Mouse (Mus musculus) ZHBTc4 (cell line): ENCODE data around the gene Akap13.

ENCODE experiments used
- DNase-seq: peaks from one replicate; pipeline ENCODE4 v3.0.0-alpha.2; 2011; ENCODE audit warnings: low read depth, low spot score

The Akap13 gene

DNA sequence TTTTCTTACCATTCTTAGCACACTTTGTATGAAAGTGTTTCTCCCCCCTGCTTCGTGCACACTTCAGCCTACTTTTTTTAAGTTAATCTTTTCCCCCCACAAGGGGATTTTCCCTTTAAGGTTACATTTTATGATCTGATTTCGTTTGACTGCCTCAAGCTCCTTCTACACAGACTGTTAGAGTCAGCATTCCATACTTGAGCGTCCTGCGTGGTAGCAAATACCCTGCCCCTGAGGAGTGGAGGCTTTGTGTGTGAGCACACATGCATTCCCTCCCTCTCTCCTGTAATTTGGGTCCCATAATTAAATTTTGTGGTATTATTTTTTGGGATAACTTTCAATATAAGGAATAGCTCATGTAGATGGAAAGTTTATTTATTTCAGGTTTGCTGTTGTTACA, 103.8 kb downstream of the Akap13 start:
- DNase-seq = no peak

DNA sequence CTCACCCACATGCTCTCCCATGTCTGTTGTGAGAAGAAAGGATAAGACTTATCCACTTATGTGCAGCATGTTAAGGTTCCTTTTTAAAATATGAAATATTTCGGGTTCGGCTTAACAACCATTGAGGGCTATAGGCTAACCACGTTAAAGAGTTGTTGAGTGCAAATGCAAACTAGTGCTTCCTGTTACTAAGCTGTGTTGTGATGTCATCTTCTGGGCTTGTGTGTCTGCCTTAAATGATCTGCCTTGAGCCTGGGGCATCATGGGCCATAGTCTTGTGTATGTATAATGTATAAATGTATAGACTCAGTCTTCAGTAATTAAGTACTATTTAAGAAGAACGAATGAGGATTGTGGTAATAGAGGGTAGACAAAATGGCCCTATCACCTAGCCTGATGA, 104.6 kb downstream of the Akap13 start:
- DNase-seq = no peak

DNA sequence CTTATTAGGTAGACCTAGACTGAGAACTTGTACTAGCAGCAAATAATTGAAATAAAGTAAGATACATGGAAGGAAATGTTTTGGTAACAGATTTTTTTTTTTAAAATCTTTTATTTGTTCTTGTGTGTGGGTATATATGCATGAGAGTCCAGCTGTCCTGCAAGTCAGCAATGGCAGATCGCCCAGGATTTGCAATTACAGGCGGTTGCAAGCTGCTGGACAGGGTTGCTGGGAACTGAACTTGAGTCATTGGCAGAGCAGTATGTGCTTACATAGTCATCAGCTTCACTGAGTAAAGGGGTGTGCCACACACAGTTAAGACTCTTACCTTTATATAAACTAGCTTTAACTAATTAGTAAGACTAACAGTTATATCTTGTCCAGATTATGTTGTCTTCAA, 105.2 kb downstream of the Akap13 start:
- DNase-seq = no peak

DNA sequence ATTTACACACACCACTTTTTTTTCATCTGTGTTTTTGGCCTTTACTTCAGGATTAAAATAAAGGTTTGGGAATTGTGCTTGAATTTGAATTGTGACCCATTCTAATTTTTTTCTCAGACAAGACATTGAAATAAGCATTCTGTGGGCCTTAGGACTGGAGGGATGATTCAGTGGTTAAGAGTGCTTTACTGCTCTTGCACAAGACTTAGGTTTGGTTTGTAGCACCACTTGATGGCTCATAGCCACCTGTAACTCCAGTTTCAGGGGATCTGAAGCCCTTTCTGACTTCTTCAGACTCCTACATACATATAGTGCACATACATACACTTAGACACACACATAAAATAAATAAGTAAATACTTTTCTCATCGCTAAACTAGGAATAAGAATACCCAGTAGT, 105.8 kb downstream of the Akap13 start:
- DNase-seq = no peak

DNA sequence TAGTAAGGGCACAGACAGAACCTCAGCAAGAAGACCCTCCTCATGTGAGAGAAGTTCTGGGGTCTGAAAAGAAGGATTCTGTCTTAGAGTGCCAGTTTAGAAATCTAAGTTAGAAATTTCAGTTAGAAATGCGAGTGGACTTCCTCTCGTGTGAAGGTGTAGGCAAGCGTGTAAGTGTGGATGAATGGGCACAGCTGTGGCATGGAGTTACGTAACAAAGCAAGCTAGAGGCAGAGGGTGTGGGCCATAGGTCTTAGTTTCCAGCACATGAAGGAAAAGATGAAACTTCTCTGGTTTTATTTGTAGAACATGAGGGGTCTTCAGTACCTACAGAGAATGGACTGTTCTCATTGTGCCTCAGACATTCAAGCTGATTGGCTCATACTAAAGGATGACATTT, 112.9 kb downstream of the Akap13 start:
- DNase-seq = no peak

DNA sequence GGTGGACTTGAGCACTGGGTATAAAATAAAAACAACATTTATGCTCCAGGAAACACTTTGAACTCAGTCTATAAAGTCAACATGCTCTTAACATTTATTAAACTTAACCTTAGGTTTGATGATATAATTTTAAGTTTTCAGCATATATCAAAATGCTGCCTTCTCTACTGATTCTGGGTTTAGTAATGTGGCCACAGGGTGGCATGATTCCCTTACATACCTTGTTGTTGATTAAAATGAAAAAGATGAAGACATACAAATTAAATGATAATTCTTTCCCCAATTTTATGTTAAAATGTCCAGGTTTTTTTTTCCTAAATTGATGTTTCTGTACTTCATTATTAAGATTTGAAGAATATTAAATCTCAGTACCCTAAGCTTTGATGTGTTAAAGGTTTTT, 113.5 kb downstream of the Akap13 start:
- no peak for DNase-seq

DNA sequence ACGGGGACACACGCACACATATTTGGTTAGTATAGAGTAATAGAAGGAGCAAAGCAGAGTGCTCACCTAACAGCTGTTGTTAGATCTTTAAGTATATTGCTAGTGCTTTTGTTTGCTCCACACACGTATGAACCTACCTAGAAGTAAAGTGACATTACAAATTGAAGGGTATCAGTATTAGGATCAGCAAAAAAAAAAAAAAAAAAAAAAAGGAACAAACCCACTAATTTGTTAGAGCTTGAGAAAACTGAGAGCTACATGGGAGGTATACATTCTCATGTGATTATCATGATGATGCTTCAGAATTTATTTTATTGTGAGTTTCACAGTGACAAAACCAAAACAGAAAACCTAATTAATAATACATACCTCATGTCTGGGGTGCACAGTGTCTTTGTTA, 114.9 kb downstream of the Akap13 start:
- DNase-seq = no peak

DNA sequence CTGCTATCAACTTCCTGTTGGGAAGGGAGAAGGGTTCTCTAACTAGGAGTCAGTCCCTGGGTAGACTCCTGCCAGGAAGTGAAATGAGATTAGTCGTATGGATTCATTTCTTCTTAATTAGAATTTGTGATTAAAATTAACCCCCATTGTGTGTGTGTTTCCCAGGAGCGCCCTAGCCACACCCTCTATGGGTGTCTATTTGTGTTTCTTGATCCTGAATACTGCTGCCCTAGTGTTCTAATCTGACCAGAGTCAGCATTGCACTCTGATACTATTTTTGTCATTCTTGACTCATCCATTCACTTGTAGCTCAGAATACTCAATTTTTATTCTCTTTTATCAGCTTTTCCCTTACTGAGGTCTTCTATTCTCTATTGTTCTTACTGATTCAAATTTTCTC, 115.7 kb downstream of the Akap13 start:
- no peak for DNase-seq

DNA sequence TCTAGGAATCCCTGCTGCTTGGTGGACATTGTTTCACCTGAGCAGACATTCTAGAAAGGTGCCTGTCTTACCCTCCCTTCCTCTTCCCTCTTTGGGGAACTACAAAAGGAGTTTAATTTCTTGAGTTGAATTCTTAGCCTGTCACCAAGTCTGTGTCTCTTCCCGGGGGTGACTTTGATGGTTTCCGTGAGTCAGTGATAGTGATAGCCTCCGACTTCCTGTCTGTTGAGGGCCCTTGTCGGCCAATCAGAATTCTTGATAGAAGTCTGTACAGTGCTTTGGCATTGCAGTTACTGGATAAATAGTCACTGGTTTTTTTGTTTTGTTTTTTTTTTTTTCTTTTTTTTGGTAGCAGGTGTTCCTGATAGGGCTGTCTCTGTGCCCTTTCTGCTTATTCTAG, 116.8 kb downstream of the Akap13 start:
- DNase-seq = no peak

DNA sequence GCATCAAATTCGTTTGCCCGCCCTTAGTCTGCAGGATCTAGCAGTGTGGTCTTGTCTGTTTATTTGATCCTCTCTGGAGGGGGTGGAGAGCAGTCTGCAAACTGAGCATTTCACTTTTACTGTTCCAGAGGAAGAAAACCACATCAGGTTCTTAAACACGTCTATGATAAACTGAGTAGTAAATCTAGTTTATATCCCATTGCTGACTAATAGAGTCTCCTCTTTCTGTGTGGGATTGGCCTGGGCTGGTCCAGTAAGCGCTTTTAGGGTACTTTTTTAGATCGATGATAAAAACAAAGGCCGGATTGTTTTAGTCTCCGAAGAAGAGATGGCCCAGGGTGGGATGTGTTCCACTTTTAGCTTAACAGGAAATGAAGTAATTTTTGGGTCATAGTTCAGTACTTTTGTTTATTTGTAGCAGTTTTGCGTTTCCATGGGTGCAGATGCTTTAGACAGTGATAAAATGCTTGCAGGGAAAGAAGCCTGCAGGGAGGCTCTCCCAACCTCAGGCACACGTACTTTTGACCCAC, 119.9 kb downstream of the Akap13 start:
- no peak for DNase-seq

DNA sequence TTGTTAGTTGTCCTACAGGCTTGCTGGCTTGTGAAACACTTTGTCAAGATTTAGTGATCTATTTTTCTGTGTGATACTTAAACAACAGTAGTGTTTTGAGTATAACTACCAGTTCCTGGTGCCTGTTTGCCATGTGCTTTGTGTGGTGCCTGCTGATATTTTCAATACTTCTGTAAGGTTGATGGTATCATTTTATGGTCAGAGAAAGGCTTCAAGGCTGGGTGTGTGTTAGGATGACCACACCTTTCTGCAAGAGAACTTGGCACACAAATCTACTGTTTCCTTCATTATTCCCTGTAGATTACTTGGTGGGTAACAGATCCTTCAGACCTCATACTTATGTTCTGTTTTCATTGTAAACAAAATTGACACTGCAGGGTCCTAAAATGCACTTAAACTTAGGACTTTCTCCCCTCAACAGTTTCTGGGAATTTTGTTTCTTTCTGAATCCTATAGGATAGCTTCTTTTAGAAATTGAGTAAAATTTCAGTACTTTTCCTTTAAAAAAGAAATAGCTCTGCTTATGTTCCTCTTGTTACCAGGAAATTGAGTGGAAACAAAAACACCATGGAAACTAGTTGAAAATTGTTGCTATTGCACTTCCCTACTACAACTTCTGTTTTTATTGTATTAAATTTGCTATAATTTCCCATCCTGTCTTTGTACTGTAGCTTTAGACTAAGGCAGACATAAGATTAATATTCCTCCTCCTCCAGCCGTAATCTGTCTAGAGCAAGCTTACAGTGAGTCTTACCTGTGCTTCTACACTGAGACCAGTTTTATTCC, 120.7 kb downstream of the Akap13 start:
- no peak for DNase-seq

DNA sequence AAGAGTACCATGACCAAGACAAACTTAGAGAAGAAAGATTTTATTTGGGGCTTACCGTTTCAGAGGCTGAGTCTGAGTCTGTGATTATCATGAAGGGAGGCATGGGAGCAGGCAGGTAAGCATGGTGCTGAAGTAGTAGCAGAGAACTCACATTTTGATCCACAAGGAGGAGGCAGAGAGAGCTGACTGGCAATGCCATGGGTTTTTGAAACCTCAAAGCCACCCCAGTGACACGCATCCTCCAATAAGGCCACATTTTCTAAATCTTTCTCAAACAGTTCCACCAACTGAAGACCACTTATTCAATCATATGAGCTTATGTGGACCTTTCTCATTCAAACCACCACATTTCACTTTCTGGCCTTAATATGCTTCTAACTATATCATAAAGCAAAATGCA, 121.5 kb downstream of the Akap13 start:
- no peak for DNase-seq

DNA sequence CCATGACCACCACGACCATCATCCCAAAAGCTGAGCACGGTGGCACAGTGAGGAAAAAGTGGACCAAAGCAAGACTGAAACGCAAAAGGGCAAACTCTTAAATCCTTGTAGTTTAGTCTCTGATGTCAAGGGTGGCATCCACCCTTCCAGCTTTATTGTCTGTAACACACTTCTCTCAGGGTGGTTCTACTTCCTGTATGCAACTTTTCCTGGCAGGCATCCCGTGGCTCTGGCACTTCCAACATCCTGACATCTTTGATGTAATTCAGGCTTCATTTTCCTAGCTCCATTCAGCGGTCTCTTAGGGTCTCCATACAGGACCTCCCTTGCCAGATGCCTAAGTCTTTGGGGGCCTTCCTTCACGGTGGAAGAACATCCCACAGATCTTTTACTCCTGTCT, 122.0 kb downstream of the Akap13 start:
- DNase-seq = no peak

DNA sequence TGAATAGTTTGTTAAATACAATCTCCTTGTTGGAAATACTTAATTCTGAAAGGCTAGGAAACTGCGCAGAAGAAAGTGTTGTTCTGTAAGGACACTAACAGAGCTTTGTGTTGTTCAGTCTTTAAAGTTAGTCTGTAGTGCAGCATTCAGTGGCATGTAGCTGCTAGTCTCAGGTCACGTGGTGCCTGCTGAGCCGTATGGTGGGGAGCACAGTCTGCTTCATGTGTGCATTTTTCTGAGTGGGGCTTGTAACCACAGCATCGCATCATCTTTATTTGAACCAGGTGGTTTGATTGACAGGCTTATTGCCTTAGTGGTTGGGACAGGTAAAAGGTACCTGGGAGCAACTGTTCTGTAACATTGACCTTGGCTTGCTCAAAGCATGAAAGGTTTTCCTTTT, 123.3 kb downstream of the Akap13 start:
- DNase-seq = no peak

DNA sequence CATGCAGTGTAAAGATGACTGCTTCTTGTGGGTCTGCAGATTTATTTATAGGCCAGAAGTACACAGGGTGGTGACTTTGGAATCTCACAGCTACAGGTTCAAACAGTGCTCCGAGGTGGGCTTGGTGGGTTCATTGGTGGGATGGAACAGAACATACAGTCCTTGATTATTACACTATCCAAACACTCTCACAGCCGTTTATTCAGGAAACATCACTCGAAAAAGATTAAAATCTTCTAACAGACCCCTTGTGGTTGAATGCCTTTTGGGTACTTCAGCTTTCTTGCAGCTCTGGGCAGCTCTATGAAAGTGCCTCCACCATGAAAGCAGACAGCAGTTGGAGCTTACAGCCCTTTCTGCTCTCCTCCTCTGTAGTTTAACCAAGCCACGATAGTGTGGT, 126.8 kb downstream of the Akap13 start:
- DNase-seq = no peak

DNA sequence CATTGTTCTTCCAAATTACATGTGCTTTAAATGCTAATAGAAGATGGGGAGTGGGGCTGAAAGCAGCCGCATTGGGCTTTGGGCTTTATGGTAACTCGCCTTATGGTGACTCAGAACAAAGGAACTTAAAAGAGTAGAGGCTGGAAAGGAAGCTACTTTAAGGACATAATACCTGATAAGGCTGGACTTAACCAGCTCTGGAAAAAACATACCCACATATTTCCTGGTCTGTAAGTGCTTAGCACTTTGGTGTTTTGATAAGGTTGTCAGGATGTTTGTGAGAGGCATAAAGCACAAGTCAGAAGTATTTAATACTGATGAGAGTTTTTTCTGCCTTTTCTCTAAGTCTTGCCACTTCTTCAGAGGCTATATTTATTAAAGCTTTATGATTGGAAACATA, 128.8 kb downstream of the Akap13 start:
- no peak for DNase-seq

DNA sequence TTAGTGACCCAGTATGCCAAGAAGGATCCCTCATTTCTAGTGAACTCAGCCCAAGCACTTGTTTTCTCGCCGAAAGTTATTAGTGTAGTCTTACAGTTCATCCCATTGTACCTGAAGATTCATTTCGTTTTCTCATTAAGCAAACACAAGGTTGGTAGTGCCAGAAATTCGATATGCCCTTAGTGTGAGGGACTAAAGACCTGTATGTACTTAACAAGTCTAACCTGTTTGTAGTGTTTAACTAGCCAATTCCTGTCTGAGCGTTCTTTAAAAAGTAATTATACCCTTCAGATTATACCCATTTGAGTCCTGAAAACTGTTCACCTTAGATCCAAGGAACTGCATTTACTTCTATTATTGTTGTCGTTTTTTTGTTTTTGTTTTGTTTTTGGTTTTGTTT, 130.1 kb downstream of the Akap13 start:
- no peak for DNase-seq

DNA sequence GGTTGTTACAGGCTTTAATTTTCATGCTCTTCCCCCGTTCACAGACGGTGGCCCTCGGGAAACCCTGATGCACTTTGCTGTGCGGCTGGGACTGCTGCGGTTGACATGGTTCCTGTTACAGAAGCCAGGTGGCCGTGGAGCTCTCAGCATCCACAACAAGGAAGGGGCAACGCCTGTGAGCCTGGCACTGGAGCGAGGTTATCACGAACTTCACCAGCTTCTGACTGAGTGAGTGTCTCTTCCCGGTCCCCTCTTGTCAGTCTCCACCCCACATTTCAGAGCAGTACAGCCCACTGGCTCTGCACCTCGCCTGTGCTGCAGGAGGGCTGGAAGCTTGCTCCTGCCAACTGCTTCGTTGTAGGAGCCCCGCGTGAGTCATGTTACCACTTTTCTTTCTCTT, 130.8 kb downstream of the Akap13 start:
- DNase-seq = no peak

DNA sequence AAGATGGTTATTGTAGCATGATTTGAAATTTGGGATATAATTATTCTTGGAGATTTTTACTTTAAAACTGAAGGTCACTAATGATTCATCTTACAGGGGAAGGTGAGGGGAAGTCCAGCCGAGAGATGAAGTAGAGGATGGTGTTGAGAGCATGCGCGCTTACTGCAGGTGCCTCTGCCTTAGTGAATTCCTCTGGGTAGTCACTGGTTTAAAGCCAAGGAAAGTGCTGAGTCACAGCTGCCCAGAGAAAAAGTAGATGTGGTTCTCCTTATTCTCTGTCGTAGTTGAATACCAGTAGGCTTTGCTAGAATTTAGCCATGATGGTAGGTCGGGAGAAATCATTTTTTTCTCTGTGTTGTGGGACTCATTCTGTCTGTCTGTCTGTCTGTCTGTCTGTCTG, 132.4 kb downstream of the Akap13 start:
- no peak for DNase-seq

DNA sequence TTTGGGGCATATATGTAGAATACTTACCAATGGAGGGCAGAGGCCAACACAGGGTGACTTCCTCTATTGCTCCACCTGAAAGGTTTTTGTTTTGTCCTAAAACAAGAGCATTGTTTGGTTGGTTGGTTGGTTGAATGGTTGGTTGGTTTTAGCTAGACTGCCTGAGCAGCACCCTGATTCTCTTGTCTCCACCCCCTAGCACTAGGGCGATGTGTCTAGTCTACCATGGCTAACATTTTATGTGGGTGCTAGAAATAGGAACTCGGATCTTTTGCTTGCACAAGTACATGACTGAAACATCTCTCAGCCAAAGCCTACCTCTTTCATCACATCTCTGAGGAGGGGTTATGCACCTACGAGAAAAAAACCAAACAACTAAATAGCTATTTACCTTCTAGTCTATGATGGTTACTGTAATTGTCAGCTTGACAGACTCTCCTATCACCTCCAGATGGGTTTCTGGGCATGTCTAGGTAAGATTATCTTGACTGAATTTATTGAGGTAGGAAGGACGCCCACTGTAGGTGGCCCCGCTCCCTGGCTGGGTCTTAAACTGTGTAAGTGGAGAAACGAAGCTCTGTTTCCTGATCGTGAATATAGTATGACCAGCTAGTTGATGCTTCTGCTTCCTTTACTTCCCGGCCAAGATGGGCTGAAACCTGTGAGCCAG, 134.1 kb downstream of the Akap13 start:
- DNase-seq = no peak

DNA sequence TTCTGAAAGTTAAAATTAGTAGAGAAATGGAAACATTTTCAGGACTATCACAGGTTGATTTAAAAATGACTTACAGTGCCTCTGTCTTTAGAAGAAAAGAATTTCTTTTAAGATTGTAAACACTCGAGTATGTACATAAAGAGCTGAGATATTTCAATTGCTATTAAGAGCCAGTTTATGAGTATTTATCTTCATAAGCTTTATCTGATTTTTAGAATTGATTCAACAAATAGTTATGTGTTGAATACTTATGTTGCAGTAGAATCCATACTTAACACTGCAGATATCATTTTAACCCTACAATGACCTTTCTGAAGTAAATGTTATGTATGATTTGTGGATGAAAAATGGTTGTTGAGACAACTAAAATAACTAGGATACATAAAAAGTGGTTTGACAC, 136.6 kb downstream of the Akap13 start:
- no peak for DNase-seq

DNA sequence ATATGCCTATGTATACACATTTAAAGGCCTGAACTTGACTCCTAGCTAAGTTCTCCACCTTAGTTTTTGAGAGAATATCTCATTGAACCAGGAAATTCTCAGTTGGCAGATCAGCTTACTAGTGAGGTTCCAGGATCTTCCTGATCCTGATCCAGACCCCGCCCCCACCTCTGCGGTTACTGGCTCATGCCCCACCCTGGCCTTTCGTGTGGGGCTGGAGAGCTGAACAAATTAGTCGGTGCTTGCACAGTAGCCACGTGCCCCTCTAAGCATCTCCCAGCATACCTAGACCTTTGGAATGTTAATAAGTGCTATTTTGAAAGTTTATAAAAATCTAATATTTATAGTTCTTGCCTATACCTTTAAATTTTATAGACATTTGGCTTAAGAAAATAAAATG, 139.5 kb downstream of the Akap13 start:
- peak; percentile 19 for DNase-seq

DNA sequence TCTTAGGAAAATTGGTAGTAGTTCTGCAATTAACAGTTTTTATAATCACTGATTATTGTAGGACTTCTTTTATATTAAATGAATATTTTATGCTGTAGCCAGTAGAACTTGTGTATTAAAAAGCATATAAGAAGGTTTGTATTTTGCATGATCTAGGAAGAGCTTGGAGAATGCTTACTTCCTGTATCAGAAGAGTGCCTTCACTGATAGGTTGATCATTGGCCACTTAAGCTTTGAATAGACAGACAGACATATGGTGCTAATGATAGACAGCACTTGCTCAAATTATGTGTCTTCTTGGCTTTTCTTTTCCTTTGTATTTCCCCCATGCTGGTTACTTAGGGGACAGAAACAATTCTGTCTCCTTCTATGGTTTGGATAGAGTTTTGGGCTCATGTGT, 139.9 kb downstream of the Akap13 start:
- DNase-seq = no peak
